Mouse (Mus musculus) CH12.LX (cell line): ENCODE measurements at regions not wholly inside any gene's neighbourhood (a gene's known extent, or its start where the extent isn't known, plus 50 kb on each side); places are given as distances from the start of the nearest gene placed in this dataset.

Experiments used
- CHD2 ChIP-seq: IDR thresholded peaks from 2 replicates; pipeline ENCODE4 v1.6.1; 2011; ENCODE audit warnings: low read length, improper control_type of control experiment
- CTCF ChIP-seq, 2 experiments: IDR thresholded peaks in 1 of 2; conservative IDR thresholded peaks in 1 of 2; 2 replicates each; pipeline ENCODE4 v1.5.1; 2011 to 2012; ENCODE audit warnings: low read depth in 2 of 2, low read length in 2 of 2, improper control_type of control experiment in 1 of 2, inconsistent platforms in 1 of 2, mild to moderate bottlenecking in 1 of 2, moderate library complexity in 1 of 2
- EP300 ChIP-seq: IDR thresholded peaks from 2 replicates; pipeline ENCODE4 v1.6.1; 2011; ENCODE audit warnings: low read length, improper control_type of control experiment
- ETS1 ChIP-seq: conservative IDR thresholded peaks from 2 replicates; pipeline ENCODE4 v1.6.1; 2012; ENCODE audit warnings: low read depth, mild to moderate bottlenecking, inconsistent platforms, low read length, improper control_type of control experiment, moderate library complexity
- MAZ ChIP-seq: IDR thresholded peaks from 2 replicates; pipeline ENCODE4 v1.6.1; 2012; ENCODE audit warnings: low read depth, mild to moderate bottlenecking, inconsistent platforms, low read length, improper control_type of control experiment, moderate library complexity
- MXI1 ChIP-seq: IDR thresholded peaks from 2 replicates; pipeline ENCODE4 v1.6.1; 2011; ENCODE audit warnings: mild to moderate bottlenecking, low read depth, low read length, improper control_type of control experiment
- POLR2A ChIP-seq: IDR thresholded peaks from 2 replicates; pipeline ENCODE4 v1.6.1; 2011; ENCODE audit warnings: low read depth, mild to moderate bottlenecking, improper control_type of control experiment, low read length
- SMC3 ChIP-seq: IDR thresholded peaks from 2 replicates; pipeline ENCODE4 v1.6.1; 2011; ENCODE audit warnings: low read depth, low read length, improper control_type of control experiment
- TBP ChIP-seq: conservative IDR thresholded peaks from 2 replicates; pipeline ENCODE4 v1.6.1; 2011; ENCODE audit warnings: low read depth, low read length, improper control_type of control experiment
- UBTF ChIP-seq: IDR thresholded peaks from 2 replicates; pipeline ENCODE4 v1.6.1; 2012; ENCODE audit warnings: low read depth, mild to moderate bottlenecking, inconsistent platforms, low read length, improper control_type of control experiment, moderate library complexity
- USF1 ChIP-seq: IDR thresholded peaks from 2 replicates; pipeline ENCODE4 v1.6.1; 2014; ENCODE audit warnings: low read depth, mild to moderate bottlenecking, inconsistent platforms, low read length, improper control_type of control experiment

- TF ChIP-seq ETS1, result no peak
- TF ChIP-seq SMC3, result no peak
- no peak for TF ChIP-seq CHD2
- TF ChIP-seq CTCF (conservative IDR thresholded peaks at IDR 0.05 in 1 of 2, IDR thresholded peaks at IDR 0.05 in 1 of 2; ENCODE audit: low read depth in 2 of 2, low read length in 2 of 2), result no peak
- TF ChIP-seq EP300, result no peak
- TF ChIP-seq POLR2A, result no peak
- no peak for TF ChIP-seq USF1
- no peak for TF ChIP-seq MAZ
- TF ChIP-seq UBTF, result no peak
- no peak for TF ChIP-seq MXI1
- TF ChIP-seq TBP, result no peak
These were observed 114.6 kb upstream of the Gm5148 start for GRCm38 (mm10) chr3:37838896-37839295.
